Comparison of ENCODE assay signal across 8 mouse cellular contexts in the genomic region with DNA sequence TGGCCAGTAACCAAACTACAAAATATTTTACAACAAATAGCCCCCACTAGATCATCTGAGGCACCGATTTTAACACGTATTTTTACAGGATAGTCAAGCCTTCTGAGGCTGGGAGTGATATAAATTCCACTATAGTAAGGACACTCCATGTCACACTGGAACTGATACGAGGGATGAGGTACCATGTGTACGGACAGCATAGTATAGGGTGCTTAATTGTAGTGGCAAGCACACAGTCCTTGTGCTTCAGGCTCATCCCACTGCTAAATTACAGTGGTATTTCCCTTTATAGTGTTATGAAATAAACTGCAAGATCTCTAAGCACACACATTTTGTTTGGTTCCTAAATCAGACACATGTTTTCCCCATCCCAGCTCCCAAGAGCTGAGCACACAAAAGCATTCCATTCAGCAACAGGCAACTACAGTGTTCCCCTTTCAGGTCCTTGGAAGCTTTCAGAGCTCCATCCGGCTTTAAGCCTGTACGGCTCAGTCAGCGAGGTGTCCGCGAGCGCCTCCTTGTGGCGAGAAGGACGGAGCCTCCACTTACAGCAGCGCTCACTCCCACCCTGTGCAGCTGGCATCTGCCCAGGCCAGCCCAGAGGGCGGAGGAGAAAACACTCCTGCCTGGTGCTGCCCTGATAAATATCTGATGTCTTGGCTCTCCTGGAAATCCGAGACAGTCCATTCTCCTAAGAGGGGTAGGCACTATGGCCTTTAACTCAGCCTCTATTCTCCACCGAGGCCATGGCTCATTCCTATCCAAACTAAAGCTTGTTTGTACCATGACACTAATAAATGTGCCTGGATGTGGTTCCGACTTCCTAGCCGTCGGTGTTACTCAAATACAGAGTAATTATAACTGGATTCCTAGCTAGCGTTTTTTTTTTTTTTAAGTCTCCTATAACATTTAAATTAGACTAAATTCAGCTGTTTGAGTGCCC.
DNase-seq lines count a peak whose midpoint lies in the region; ATAC-seq lines count a peak whose summit lies in the region.

No protein-coding gene starts in this region.

- no peak overlapping the region for H3K9ac ChIP-seq in intestine, embryonic 14.5 days (ENCODE audit: low read length)
- no peak overlapping the region for H3K9ac ChIP-seq in midbrain, embryonic 12.5 days (replicated peaks)
- H3K9ac ChIP-seq in stomach, embryonic 14.5 days (replicated peaks; ENCODE audit: low read depth, low read length): no peak overlapping the region

- peak; percentile 41 to 80 for DNase-seq in adrenal gland, adult (ENCODE audit: inconsistent age in 2 of 2, low spot score in 1 of 2)
- DNase-seq in cerebellum, adult 9-11 months: peak; percentile 16
- peak; percentile 57 to 89 for DNase-seq in frontal cortex, adult 2 months (ENCODE audit: extremely low spot score in 1 of 2, low spot score in 1 of 2)
- peak; percentile 90 for DNase-seq in intestine, embryonic 14.5 days (ENCODE audit: low spot score)
- DNase-seq in left cerebral cortex, postnatal 10 days (ENCODE audit: extremely low spot score in 1 of 2, low spot score in 2 of 2): peak; percentile 85 to 91
- no peak for DNase-seq in natural killer cell, adult 2 months (ENCODE audit: low spot score in 2 of 2)

- no peaks in the 10 kb centered on the region for H3K27me3 ChIP-seq in intestine, embryonic 14.5 days (replicated peaks; ENCODE audit: control insufficient read depth, insufficient read depth, low read length)
- peaks cover 47% of the 10 kb centered on the region for H3K27me3 ChIP-seq in midbrain, embryonic 12.5 days
- H3K27me3 ChIP-seq in stomach, embryonic 14.5 days (ENCODE audit: control insufficient read depth, insufficient read depth, low read length): no peaks in the 10 kb centered on the region

- H3K4me3 ChIP-seq in intestine, embryonic 14.5 days (ENCODE audit: low read depth, low read length): no peak overlapping the region
- no peak overlapping the region for H3K4me3 ChIP-seq in midbrain, embryonic 12.5 days
- H3K4me3 ChIP-seq in stomach, embryonic 14.5 days (ENCODE audit: low read depth, low read length): no peak overlapping the region

- peak; percentile 85 for ATAC-seq in intestine, embryonic 14.5 days (replicated peaks; ENCODE audit: low FRiP score, low TSS enrichment, low read depth)
- peak; percentile 81 for ATAC-seq in midbrain, embryonic 12.5 days (ENCODE audit: low FRiP score, low read depth)
- ATAC-seq in stomach, embryonic 14.5 days (ENCODE audit: insufficient number of reproducible peaks, insufficient read depth, low FRiP score, low read depth): peak; percentile 90; the same call in 1 of the 2 replicates

- H3K9me3 ChIP-seq in intestine, embryonic 14.5 days (ENCODE audit: control insufficient read depth, low read length): no peaks in the 10 kb centered on the region
- H3K9me3 ChIP-seq in midbrain, embryonic 12.5 days: no peaks in the 10 kb centered on the region
- no peaks in the 10 kb centered on the region for H3K9me3 ChIP-seq in stomach, embryonic 14.5 days (ENCODE audit: control insufficient read depth, low read depth, low read length)

- no peak overlapping the region for H3K27ac ChIP-seq in intestine, embryonic 14.5 days (ENCODE audit: low read depth)
- H3K27ac ChIP-seq in midbrain, embryonic 12.5 days (replicated peaks): no peak overlapping the region
- H3K27ac ChIP-seq in stomach, embryonic 14.5 days (ENCODE audit: low read length): peak overlapping the region; percentile 18; the same call in 1 of the 2 replicates

- intact Hi-C loops in left cerebral cortex, postnatal 10 days (cut with DNase I): loop anchor here (5.0 kb wide), 2 partner anchors 188 to 1627 kb away; no protein-coding TSS in a partner anchor

- no peaks in the 10 kb centered on the region; the same call in 1 of the 2 replicates for H3K4me1 ChIP-seq in intestine, embryonic 14.5 days (replicated peaks; ENCODE audit: control insufficient read depth, insufficient read depth, low read length)
- H3K4me1 ChIP-seq in midbrain, embryonic 12.5 days: peaks cover 44% of the 10 kb centered on the region
- no peaks in the 10 kb centered on the region for H3K4me1 ChIP-seq in stomach, embryonic 14.5 days (ENCODE audit: control insufficient read depth, insufficient read depth, low read length)

- 29% methylated on average over 20 of the region's 20 CpGs for WGBS in intestine, embryonic 14.5 days
- WGBS in midbrain, embryonic 12.5 days: 36% methylated on average over 20 of the region's 20 CpGs
- 23% methylated on average over 20 of the region's 20 CpGs for WGBS in stomach, embryonic 14.5 days

- H3K4me2 ChIP-seq in intestine, embryonic 14.5 days (ENCODE audit: low read length): no peak overlapping the region
- no peak overlapping the region for H3K4me2 ChIP-seq in midbrain, embryonic 12.5 days (replicated peaks)
- peak overlapping the region; percentile 30 for H3K4me2 ChIP-seq in stomach, embryonic 14.5 days (replicated peaks; ENCODE audit: low read depth, low read length)

- H3K36me3 ChIP-seq in intestine, embryonic 14.5 days (ENCODE audit: control insufficient read depth, insufficient read depth, low read length): no peaks in the 10 kb centered on the region
- H3K36me3 ChIP-seq in midbrain, embryonic 12.5 days: no peaks in the 10 kb centered on the region
- H3K36me3 ChIP-seq in stomach, embryonic 14.5 days (ENCODE audit: control insufficient read depth, insufficient read depth, low read length): no peaks in the 10 kb centered on the region

Comparison
In these comparisons a context has a peak if more than half of its experiments do, and no peak if none do; other contexts are left out.
1. DNase-seq: peak in adrenal gland, adult (2 of 2), cerebellum, adult 9-11 months (single experiment), frontal cortex, adult 2 months (2 of 2), intestine, embryonic 14.5 days (single experiment) and left cerebral cortex, postnatal 10 days (2 of 2); none in natural killer cell, adult 2 months (0 of 2).
2. Peak in every context shown above with its lines, with median percentiles within 50 percentile points of each other: ATAC-seq.